Mouse (Mus musculus): ENCODE measurements at regions not wholly inside any gene's neighbourhood (a gene's known extent, or its start where the extent isn't known, plus 50 kb on each side); places are given as distances from the start of the nearest gene placed in this dataset.

GRCm38 (mm10) chr1:14487708-14488127 lies 1605.4 kb downstream of the 4930444P10Rik start:
- no peak overlapping the region for H3K9ac ChIP-seq (ENCODE audit: low read depth, low read length)
- no peaks in the 10 kb centered on the region for H3K4me1 ChIP-seq (ENCODE audit: control insufficient read depth, insufficient read depth, low read length)
- no peak for TF ChIP-seq POLR2A (IDR thresholded peaks at IDR 0.05; ENCODE audit: insufficient read depth, low read depth, low read length)
- H3K27me3 ChIP-seq (ENCODE audit: control insufficient read depth, insufficient read depth, low read length) = no peaks in the 10 kb centered on the region
- DNase-seq = no peak
- no peak overlapping the region for H3K4me3 ChIP-seq
- WGBS = 37% methylated on average over 4 of the region's 4 CpGs
- no peak overlapping the region for H3K27ac ChIP-seq
- H3K79me2 ChIP-seq (replicated peaks; ENCODE audit: control insufficient read depth, insufficient read depth, low read length) = no peaks in the 10 kb centered on the region
- intact Hi-C loops (cut with DNase I) = no loop called here
- H3K36me3 ChIP-seq (ENCODE audit: control insufficient read depth, insufficient read depth, low read length) = no peaks in the 10 kb centered on the region

- WGBS = 55% methylated on average over 2 of the region's 2 CpGs
- no peak for DNase-seq
- Histone ChIP-seq H3K36me3 (ENCODE audit: control insufficient read depth, insufficient read depth, low read length) (no peaks in the 10 kb centered on the region), H3K27ac (no peak overlapping the region), H3K79me2 (replicated peaks; ENCODE audit: control insufficient read depth, insufficient read depth, low read length) (no peaks in the 10 kb centered on the region), H3K4me3 (no peak overlapping the region), H3K27me3 (ENCODE audit: control insufficient read depth, insufficient read depth, low read length) (no peaks in the 10 kb centered on the region), H3K4me1 (ENCODE audit: control insufficient read depth, insufficient read depth, low read length) (no peaks in the 10 kb centered on the region), H3K9ac (ENCODE audit: low read depth, low read length) (no peak overlapping the region)
- no peak for TF ChIP-seq CTCF (IDR thresholded peaks at IDR 0.05)
- no peak for TF ChIP-seq POLR2A (IDR thresholded peaks at IDR 0.05; ENCODE audit: insufficient read depth, low read depth, low read length)
- TF ChIP-seq EP300 (IDR thresholded peaks at IDR 0.05; ENCODE audit: insufficient read depth, low read depth, low read length) = no peak
- intact Hi-C loops (cut with DNase I) = no loop called here
Measured at GRCm38 (mm10) chr1:14485746-14486145, 1607.4 kb downstream of the 4930444P10Rik start.

- DNase-seq = no peak
- Histone ChIP-seq H3K9ac (ENCODE audit: low read depth, low read length) (no peak overlapping the region), H3K27me3 (ENCODE audit: control insufficient read depth, insufficient read depth, low read length) (no peaks in the 10 kb centered on the region), H3K4me1 (ENCODE audit: control insufficient read depth, insufficient read depth, low read length) (no peaks in the 10 kb centered on the region), H3K27ac (no peak overlapping the region), H3K4me3 (no peak overlapping the region), H3K36me3 (ENCODE audit: control insufficient read depth, insufficient read depth, low read length) (no peaks in the 10 kb centered on the region), H3K79me2 (replicated peaks; ENCODE audit: control insufficient read depth, insufficient read depth, low read length) (no peaks in the 10 kb centered on the region)
- WGBS = 59% methylated on average over 6 of the region's 6 CpGs
- intact Hi-C loops (cut with DNase I) = no loop called here
- no peak for TF ChIP-seq EP300 (IDR thresholded peaks at IDR 0.05; ENCODE audit: insufficient read depth, low read depth, low read length)
- no peak for TF ChIP-seq POLR2A (IDR thresholded peaks at IDR 0.05; ENCODE audit: insufficient read depth, low read depth, low read length)
- no peak for TF ChIP-seq CTCF (IDR thresholded peaks at IDR 0.05)
Measured at GRCm38 (mm10) chr1:14484121-14484916, 1608.8 kb downstream of the 4930444P10Rik start.

- no peak for DNase-seq
- H3K9ac ChIP-seq (ENCODE audit: low read depth, low read length) = no peak overlapping the region
- no peak overlapping the region for H3K4me3 ChIP-seq
- H3K79me2 ChIP-seq (replicated peaks; ENCODE audit: control insufficient read depth, insufficient read depth, low read length) = no peaks in the 10 kb centered on the region
- TF ChIP-seq EP300 (IDR thresholded peaks at IDR 0.05; ENCODE audit: insufficient read depth, low read depth, low read length) = no peak
- TF ChIP-seq POLR2A (IDR thresholded peaks at IDR 0.05; ENCODE audit: insufficient read depth, low read depth, low read length) = no peak
- no peak for TF ChIP-seq CTCF (IDR thresholded peaks at IDR 0.05)
- 48% methylated on average over 3 of the region's 3 CpGs for WGBS
- intact Hi-C loops (cut with DNase I) = no loop called here
- no peak overlapping the region for H3K27ac ChIP-seq
- H3K4me1 ChIP-seq (ENCODE audit: control insufficient read depth, insufficient read depth, low read length) = no peaks in the 10 kb centered on the region
- no peaks in the 10 kb centered on the region for H3K27me3 ChIP-seq (ENCODE audit: control insufficient read depth, insufficient read depth, low read length)
- no peaks in the 10 kb centered on the region for H3K36me3 ChIP-seq (ENCODE audit: control insufficient read depth, insufficient read depth, low read length)
Measured at GRCm38 (mm10) chr1:14472294-14472693, 1620.8 kb downstream of the 4930444P10Rik start.

GRCm38 (mm10) chr1:14471551-14471950 lies 1621.6 kb downstream of the 4930444P10Rik start:
- TF ChIP-seq EP300 (IDR thresholded peaks at IDR 0.05; ENCODE audit: insufficient read depth, low read depth, low read length) = no peak
- Histone ChIP-seq H3K79me2 (replicated peaks; ENCODE audit: control insufficient read depth, insufficient read depth, low read length) (no peaks in the 10 kb centered on the region), H3K4me3 (no peak overlapping the region), H3K36me3 (ENCODE audit: control insufficient read depth, insufficient read depth, low read length) (no peaks in the 10 kb centered on the region), H3K4me1 (ENCODE audit: control insufficient read depth, insufficient read depth, low read length) (no peaks in the 10 kb centered on the region), H3K27ac (no peak overlapping the region), H3K9ac (ENCODE audit: low read depth, low read length) (no peak overlapping the region), H3K27me3 (ENCODE audit: control insufficient read depth, insufficient read depth, low read length) (no peaks in the 10 kb centered on the region)
- DNase-seq = no peak
- intact Hi-C loops (cut with DNase I) = no loop called here
- 33% methylated on average over 2 of the region's 2 CpGs for WGBS

- H3K79me2 ChIP-seq (replicated peaks; ENCODE audit: control insufficient read depth, insufficient read depth, low read length) = no peaks in the 10 kb centered on the region
- TF ChIP-seq POLR2A (IDR thresholded peaks at IDR 0.05; ENCODE audit: insufficient read depth, low read depth, low read length) (no peak), CTCF (IDR thresholded peaks at IDR 0.05) (no peak)
- H3K36me3 ChIP-seq (ENCODE audit: control insufficient read depth, insufficient read depth, low read length) = no peaks in the 10 kb centered on the region
- no peak overlapping the region for H3K4me3 ChIP-seq
- WGBS = 27% methylated on average over 5 of the region's 5 CpGs
- DNase-seq = peak in 1 of 2 experiments; percentile 5
- no peak overlapping the region for H3K27ac ChIP-seq
- intact Hi-C loops (cut with DNase I) = no loop called here
- H3K4me1 ChIP-seq (ENCODE audit: control insufficient read depth, insufficient read depth, low read length) = no peaks in the 10 kb centered on the region; the same call in 1 of the 2 replicates
- no peak overlapping the region for H3K9ac ChIP-seq (ENCODE audit: low read depth, low read length)
- no peaks in the 10 kb centered on the region for H3K27me3 ChIP-seq (ENCODE audit: control insufficient read depth, insufficient read depth, low read length)
Measured at GRCm38 (mm10) chr1:14464788-14465482, 1628.2 kb downstream of the 4930444P10Rik start.

All from heart, adult 2 months (tissue).